ENCODE assay signal across 40 mouse cellular contexts in the genomic region with DNA sequence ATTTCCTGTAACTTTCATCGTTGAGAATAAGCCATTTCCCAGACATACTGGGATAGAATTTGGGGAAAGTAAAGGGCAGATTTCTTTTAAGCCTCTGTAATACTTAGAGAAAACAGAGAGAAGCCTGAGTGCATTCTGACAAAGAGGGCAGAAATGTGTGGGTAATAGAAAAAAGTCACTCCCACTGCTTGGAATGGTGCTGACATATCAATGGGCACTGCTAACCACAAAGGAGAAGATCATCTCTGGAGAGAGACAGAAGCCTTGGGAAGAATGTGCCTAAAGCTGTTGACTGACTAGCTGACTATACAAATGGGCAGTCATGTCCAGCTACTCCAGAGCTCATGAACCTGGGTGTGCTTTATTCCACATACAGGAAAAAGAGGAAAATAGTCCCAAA. TPM values are rescaled to one million over a fixed set of nuclear protein-coding genes. Genes with fewer than 3 reads are reported as not detected.
"Had no signal": no experiment of that assay in that cellular context is flagged by ENCODE, and none has a peak within 500 bp of the region (broad histone marks: within the 10 kb centered on the region; RNA-seq: fewer than 3 reads in every experiment).

No protein-coding gene starts in this region.

- H3K27me3 ChIP-seq: heart, embryonic 12.5 days; heart, embryonic 13.5 days; heart, embryonic 15.5 days; hindbrain, embryonic 12.5 days; hindbrain, embryonic 13.5 days; hindbrain, embryonic 15.5 days; intestine, embryonic 15.5 days; kidney, embryonic 15.5 days had no signal

- ATAC-seq: hindbrain, embryonic 16.5 days; hindbrain, postnatal 0 days; inflammation-experienced regulatory T-cells, adult 6 months; intestine, embryonic 15.5 days; intestine, embryonic 16.5 days; intestine, postnatal 0 days had no signal

- DNase-seq: heart, postnatal 10 days; heart, postnatal 14 days; heart, postnatal 36 days; heart, postnatal 4 days; kidney, adult 11 months; kidney, adult 18-20 months; kidney, adult 2 months; kidney, adult 8-10 months; kidney, adult 9 months; kidney, postnatal 10 days; kidney, postnatal 14 days; kidney, postnatal 25 days; kidney, postnatal 36 days; kidney, postnatal 4 days; layer of hippocampus, adult 9-11 months; layer of hippocampus, postnatal 36 days had no signal

RNA-seq across cellular contexts. Expression of gene B430305J03Rik, which starts 10.3 kb away (rescaled TPM):
- polyA plus RNA-seq: heart, embryonic 11.5 days; heart, embryonic 12.5 days; heart, embryonic 13.5 days; heart, embryonic 14.5 days; heart, embryonic 15.5 days; heart, embryonic 16.5 days; heart, postnatal 0 days; hindbrain, embryonic 10.5 days; hindbrain, embryonic 11.5 days; hindbrain, embryonic 12.5 days; hindbrain, embryonic 13.5 days; hindbrain, embryonic 14.5 days; hindbrain, embryonic 15.5 days; hindbrain, embryonic 16.5 days; hindbrain, postnatal 0 days; inflammation-experienced regulatory T-cells, adult 6 months; intestine, embryonic 14.5 days; intestine, embryonic 15.5 days; intestine, embryonic 16.5 days; intestine, postnatal 0 days; kidney, embryonic 14.5 days; kidney, embryonic 15.5 days; kidney, embryonic 16.5 days; kidney, postnatal 0 days had no signal
